Mouse (Mus musculus): Measurements from ENCODE around the gene Dscaml1. TPM values are rescaled to one million over a fixed set of nuclear protein-coding genes. Genes with fewer than 3 reads are reported as not detected.
A peak's percentile ranks its signal among the peaks of the same experiment; 100 is the strongest.

Gene Dscaml1
- polyA plus RNA-seq, 1 experiment from 2014 or later: 22.3 TPM

- peaks cover 28% of the 10 kb centered on the region for H3K4me1 ChIP-seq
- 85% methylated on average over 2 of the region's 2 CpGs for WGBS
- no peak overlapping the region for H3K4me3 ChIP-seq
- H3K4me2 ChIP-seq (replicated peaks): no peak overlapping the region
- no peak for ATAC-seq (replicated peaks)
- H3K9me3 ChIP-seq: no peaks in the 10 kb centered on the region
- H3K36me3 ChIP-seq: no peaks in the 10 kb centered on the region
- H3K27ac ChIP-seq (replicated peaks): 0 out of 2 replicates have a peak overlapping the region, but pooled peaks have one; percentile 25
- no peaks in the 10 kb centered on the region for H3K27me3 ChIP-seq
- no peak overlapping the region for H3K9ac ChIP-seq (replicated peaks)
Measured at GRCm38 (mm10) chr9:45591061-45591460, 164.6 kb downstream of the Dscaml1 start.

- no peak overlapping the region for H3K4me2 ChIP-seq (replicated peaks)
- no peak overlapping the region for H3K9ac ChIP-seq (replicated peaks)
- peaks cover 24% of the 10 kb centered on the region for H3K4me1 ChIP-seq
- H3K36me3 ChIP-seq: no peaks in the 10 kb centered on the region
- H3K27me3 ChIP-seq: no peaks in the 10 kb centered on the region
- 67% methylated on average over 9 of the region's 9 CpGs for WGBS
- peak; percentile 75 for ATAC-seq (replicated peaks)
- H3K4me3 ChIP-seq: no peak overlapping the region
- no peaks in the 10 kb centered on the region for H3K9me3 ChIP-seq
- H3K27ac ChIP-seq (replicated peaks): peak overlapping the region; percentile 78
Measured at GRCm38 (mm10) chr9:45592374-45592773, 165.9 kb downstream of the Dscaml1 start.

- H3K27ac ChIP-seq (replicated peaks): no peak overlapping the region
Measured at GRCm38 (mm10) chr9:45598117-45598516, 171.7 kb downstream of the Dscaml1 start.

GRCm38 (mm10) chr9:45599377-45599776, 172.9 kb downstream of the Dscaml1 start:
- peaks cover 13% of the 10 kb centered on the region for H3K4me1 ChIP-seq
- no peaks in the 10 kb centered on the region for H3K27me3 ChIP-seq
- 48% methylated on average over 4 of the region's 4 CpGs for whole genome bisulfite sequencing
- no peak overlapping the region for H3K4me2 ChIP-seq (replicated peaks)
- H3K9ac ChIP-seq (replicated peaks): no peak overlapping the region
- peak overlapping the region; percentile 38; the same call in 1 of the 2 replicates for H3K27ac ChIP-seq (replicated peaks)
- no peaks in the 10 kb centered on the region for H3K9me3 ChIP-seq
- no peak for ATAC-seq (replicated peaks)
- no peaks in the 10 kb centered on the region for H3K36me3 ChIP-seq
- no peak overlapping the region for H3K4me3 ChIP-seq

More at GRCm38 (mm10) chr9:45598117-45598516, 171.7 kb downstream of the Dscaml1 start:
- Histone ChIP-seq H3K4me1 (peaks cover 18% of the 10 kb centered on the region), H3K4me2 (replicated peaks) (no peak overlapping the region), H3K4me3 (no peak overlapping the region), H3K27me3 (no peaks in the 10 kb centered on the region), H3K9me3 (no peaks in the 10 kb centered on the region), H3K9ac (replicated peaks) (no peak overlapping the region), H3K36me3 (no peaks in the 10 kb centered on the region)
- WGBS: 69% methylated on average over 5 of the region's 5 CpGs
- no peak for ATAC-seq (replicated peaks)

- no peak overlapping the region for H3K4me3 ChIP-seq
- no peak overlapping the region for H3K9ac ChIP-seq (replicated peaks)
- peak overlapping the region; percentile 95 for H3K27ac ChIP-seq (replicated peaks)
- no peaks in the 10 kb centered on the region for H3K27me3 ChIP-seq
- ATAC-seq (replicated peaks): no peak
- no peaks in the 10 kb centered on the region for H3K36me3 ChIP-seq
- peaks cover 50% of the 10 kb centered on the region for H3K4me1 ChIP-seq
- H3K4me2 ChIP-seq (replicated peaks): no peak overlapping the region
- H3K9me3 ChIP-seq: no peaks in the 10 kb centered on the region
Measured at GRCm38 (mm10) chr9:45607337-45607736, 180.9 kb downstream of the Dscaml1 start.

GRCm38 (mm10) chr9:45608097-45609031, 181.9 kb downstream of the Dscaml1 start:
- Histone ChIP-seq H3K27ac (replicated peaks) (peak overlapping the region; percentile 95), H3K9me3 (no peaks in the 10 kb centered on the region), H3K36me3 (no peaks in the 10 kb centered on the region), H3K4me1 (peaks cover 50% of the 10 kb centered on the region), H3K9ac (replicated peaks) (no peak overlapping the region; the same call in 1 of the 2 replicates), H3K27me3 (no peaks in the 10 kb centered on the region), H3K4me3 (no peak overlapping the region), H3K4me2 (replicated peaks) (peak overlapping the region; percentile 20; the same call in 1 of the 2 replicates)
- 20% methylated on average over 13 of the region's 13 CpGs for WGBS
- peak; percentile 93 for ATAC-seq (replicated peaks)

GRCm38 (mm10) chr9:45610336-45611060, 184.1 kb downstream of the Dscaml1 start:
- no peaks in the 10 kb centered on the region for H3K27me3 ChIP-seq
- no peaks in the 10 kb centered on the region for H3K9me3 ChIP-seq
- 38% methylated on average over 11 of the region's 11 CpGs for WGBS
- H3K9ac ChIP-seq (replicated peaks): no peak overlapping the region
- peak overlapping the region; percentile 95 for H3K27ac ChIP-seq (replicated peaks)
- no peak for ATAC-seq (replicated peaks)
- H3K4me1 ChIP-seq: peaks cover 61% of the 10 kb centered on the region
- H3K36me3 ChIP-seq: no peaks in the 10 kb centered on the region
- H3K4me3 ChIP-seq: no peak overlapping the region
- no peak overlapping the region for H3K4me2 ChIP-seq (replicated peaks)

- Histone ChIP-seq H3K36me3 (no peaks in the 10 kb centered on the region), H3K27ac (replicated peaks) (peak overlapping the region; percentile 67), H3K4me1 (peaks cover 66% of the 10 kb centered on the region), H3K4me3 (no peak overlapping the region), H3K4me2 (replicated peaks) (no peak overlapping the region), H3K9ac (replicated peaks) (no peak overlapping the region), H3K27me3 (no peaks in the 10 kb centered on the region), H3K9me3 (no peaks in the 10 kb centered on the region)
- no peak for ATAC-seq (replicated peaks)
- 84% methylated on average over 1 of the region's 1 CpGs for WGBS
Measured at GRCm38 (mm10) chr9:45614616-45615015, 188.2 kb downstream of the Dscaml1 start.

GRCm38 (mm10) chr9:45617889-45618288, 191.5 kb downstream of the Dscaml1 start:
- Histone ChIP-seq H3K4me1 (peaks cover 64% of the 10 kb centered on the region), H3K4me2 (replicated peaks) (no peak overlapping the region), H3K27ac (replicated peaks) (peak overlapping the region; percentile 76), H3K27me3 (no peaks in the 10 kb centered on the region), H3K36me3 (no peaks in the 10 kb centered on the region), H3K4me3 (no peak overlapping the region), H3K9ac (replicated peaks) (no peak overlapping the region), H3K9me3 (no peaks in the 10 kb centered on the region)
- WGBS: 75% methylated on average over 10 of the region's 10 CpGs
- ATAC-seq (replicated peaks): no peak

GRCm38 (mm10) chr9:45618443-45618842, 192.0 kb downstream of the Dscaml1 start:
- no peak for ATAC-seq (replicated peaks)
- 68% methylated on average over 7 of the region's 7 CpGs for WGBS

GRCm38 (mm10) chr9:45620049-45620448, 193.6 kb downstream of the Dscaml1 start:
- H3K27ac ChIP-seq (replicated peaks): peak overlapping the region; percentile 76
- peak; percentile 62 for ATAC-seq (replicated peaks)
- 0 out of 2 replicates have a peak overlapping the region, but pooled peaks have one; percentile 10 for H3K9ac ChIP-seq (replicated peaks)

More at GRCm38 (mm10) chr9:45618443-45618842, 192.0 kb downstream of the Dscaml1 start:
- Histone ChIP-seq H3K27ac (replicated peaks) (peak overlapping the region; percentile 76), H3K4me2 (replicated peaks) (no peak overlapping the region), H3K27me3 (no peaks in the 10 kb centered on the region), H3K9ac (replicated peaks) (no peak overlapping the region), H3K4me1 (peaks cover 67% of the 10 kb centered on the region), H3K4me3 (no peak overlapping the region), H3K36me3 (no peaks in the 10 kb centered on the region), H3K9me3 (no peaks in the 10 kb centered on the region)

GRCm38 (mm10) chr9:45620920-45621319, 194.5 kb downstream of the Dscaml1 start:
- H3K27ac ChIP-seq (replicated peaks): peak overlapping the region; percentile 76
- 87% methylated on average over 4 of the region's 4 CpGs for WGBS
- no peak for ATAC-seq (replicated peaks)
- no peaks in the 10 kb centered on the region for H3K36me3 ChIP-seq
- H3K4me3 ChIP-seq: no peak overlapping the region
- H3K4me2 ChIP-seq (replicated peaks): no peak overlapping the region
- no peak overlapping the region for H3K9ac ChIP-seq (replicated peaks)
- H3K4me1 ChIP-seq: peaks cover 57% of the 10 kb centered on the region
- H3K27me3 ChIP-seq: no peaks in the 10 kb centered on the region
- H3K9me3 ChIP-seq: no peaks in the 10 kb centered on the region

More at GRCm38 (mm10) chr9:45620049-45620448, 193.6 kb downstream of the Dscaml1 start:
- H3K36me3 ChIP-seq: no peaks in the 10 kb centered on the region
- peaks cover 61% of the 10 kb centered on the region for H3K4me1 ChIP-seq
- no peaks in the 10 kb centered on the region for H3K27me3 ChIP-seq
- 31% methylated on average over 9 of the region's 9 CpGs for WGBS
- H3K9me3 ChIP-seq: no peaks in the 10 kb centered on the region
- no peak overlapping the region for H3K4me3 ChIP-seq
- H3K4me2 ChIP-seq (replicated peaks): no peak overlapping the region
